Mouse (Mus musculus): ENCODE measurements around the gene Hc. TPM values are rescaled to one million over a fixed set of nuclear protein-coding genes. Genes with fewer than 3 reads are reported as not detected.
A peak's percentile ranks its signal among the peaks of the same experiment; 100 is the strongest.

Hc gene
- total and polyA plus RNA-seq, 3 experiments, result 0.06 TPM; not detected in 2

GRCm38 (mm10) chr2:35057243-35057642 is 4.0 kb downstream of the Hc start:
- intact Hi-C loops (cut with DNase I), result no loop called here
- no peak overlapping the region for H3K4me3 ChIP-seq

GRCm38 (mm10) chr2:35048851-35049250 is 12.4 kb downstream of the Hc start:
- Histone ChIP-seq H3K27ac (no peak overlapping the region), H3K4me3 (no peak overlapping the region), H3K36me3 (ENCODE audit: control insufficient read depth, insufficient read depth, low read length) (no peaks in the 10 kb centered on the region), H3K9ac (ENCODE audit: low read depth, low read length) (no peak overlapping the region), H3K27me3 (ENCODE audit: control insufficient read depth, insufficient read depth, low read length) (no peaks in the 10 kb centered on the region), H3K4me1 (ENCODE audit: control insufficient read depth, insufficient read depth, low read length) (no peaks in the 10 kb centered on the region), H3K79me2 (replicated peaks; ENCODE audit: control insufficient read depth, insufficient read depth, low read length) (no peaks in the 10 kb centered on the region)
- no peak for DNase-seq
- intact Hi-C loops (cut with DNase I), result no loop called here
- TF ChIP-seq POLR2A (IDR thresholded peaks at IDR 0.05; ENCODE audit: insufficient read depth, low read depth, low read length) (no peak), CTCF (IDR thresholded peaks at IDR 0.05) (peak; percentile 72), EP300 (IDR thresholded peaks at IDR 0.05; ENCODE audit: insufficient read depth, low read depth, low read length) (no peak)
- WGBS, result 33% methylated on average over 5 of the region's 5 CpGs

More at GRCm38 (mm10) chr2:35057243-35057642, 4.0 kb downstream of the Hc start:
- no peaks in the 10 kb centered on the region for H3K36me3 ChIP-seq (ENCODE audit: control insufficient read depth, insufficient read depth, low read length)
- no peaks in the 10 kb centered on the region for H3K27me3 ChIP-seq (ENCODE audit: control insufficient read depth, insufficient read depth, low read length)
- no peak overlapping the region for H3K27ac ChIP-seq
- no peak overlapping the region for H3K9ac ChIP-seq (ENCODE audit: low read depth, low read length)
- DNase-seq, result no peak
- no peaks in the 10 kb centered on the region for H3K4me1 ChIP-seq (ENCODE audit: control insufficient read depth, insufficient read depth, low read length)
- H3K79me2 ChIP-seq (replicated peaks; ENCODE audit: control insufficient read depth, insufficient read depth, low read length), result no peaks in the 10 kb centered on the region
- TF ChIP-seq POLR2A (IDR thresholded peaks at IDR 0.05; ENCODE audit: insufficient read depth, low read depth, low read length), result no peak
- TF ChIP-seq EP300 (IDR thresholded peaks at IDR 0.05; ENCODE audit: insufficient read depth, low read depth, low read length), result no peak
- no peak for TF ChIP-seq CTCF (IDR thresholded peaks at IDR 0.05)
- WGBS, result 75% methylated on average over 11 of the region's 11 CpGs

- no peak for DNase-seq
- Histone ChIP-seq H3K4me3 (no peak overlapping the region), H3K27ac (no peak overlapping the region), H3K79me2 (replicated peaks; ENCODE audit: control insufficient read depth, insufficient read depth, low read length) (no peaks in the 10 kb centered on the region), H3K9ac (ENCODE audit: low read depth, low read length) (no peak overlapping the region), H3K27me3 (ENCODE audit: control insufficient read depth, insufficient read depth, low read length) (no peaks in the 10 kb centered on the region), H3K4me1 (ENCODE audit: control insufficient read depth, insufficient read depth, low read length) (no peaks in the 10 kb centered on the region), H3K36me3 (ENCODE audit: control insufficient read depth, insufficient read depth, low read length) (no peaks in the 10 kb centered on the region)
- TF ChIP-seq CTCF (IDR thresholded peaks at IDR 0.05) (peak; percentile 78), POLR2A (IDR thresholded peaks at IDR 0.05; ENCODE audit: insufficient read depth, low read depth, low read length) (no peak)
- WGBS, result 62% methylated on average over 2 of the region's 2 CpGs
- intact Hi-C loops (cut with DNase I), result loop anchor here (2.0 kb wide), 1 partner anchor 64 kb away; the partner anchor contains the start of gene Cntrl
Measured at GRCm38 (mm10) chr2:35044956-35045355, 16.3 kb downstream of the Hc start.

GRCm38 (mm10) chr2:35038580-35039375 is 22.5 kb downstream of the Hc start:
- intact Hi-C loops (cut with DNase I), result no loop called here
- H3K4me3 ChIP-seq, result no peak overlapping the region
- no peak for DNase-seq
- no peaks in the 10 kb centered on the region for H3K27me3 ChIP-seq (ENCODE audit: control insufficient read depth, insufficient read depth, low read length)
- TF ChIP-seq EP300 (IDR thresholded peaks at IDR 0.05; ENCODE audit: insufficient read depth, low read depth, low read length) (no peak), CTCF (IDR thresholded peaks at IDR 0.05) (no peak), POLR2A (IDR thresholded peaks at IDR 0.05; ENCODE audit: insufficient read depth, low read depth, low read length) (no peak)
- no peaks in the 10 kb centered on the region for H3K79me2 ChIP-seq (replicated peaks; ENCODE audit: control insufficient read depth, insufficient read depth, low read length)
- no peaks in the 10 kb centered on the region for H3K36me3 ChIP-seq (ENCODE audit: control insufficient read depth, insufficient read depth, low read length)
- H3K9ac ChIP-seq (ENCODE audit: low read depth, low read length), result no peak overlapping the region
- WGBS, result 87% methylated on average over 9 of the region's 9 CpGs
- no peaks in the 10 kb centered on the region for H3K4me1 ChIP-seq (ENCODE audit: control insufficient read depth, insufficient read depth, low read length)
- H3K27ac ChIP-seq, result no peak overlapping the region

- DNase-seq, result no peak
- no peaks in the 10 kb centered on the region for H3K79me2 ChIP-seq (replicated peaks; ENCODE audit: control insufficient read depth, insufficient read depth, low read length)
- WGBS, result 62% methylated on average over 3 of the region's 3 CpGs
- intact Hi-C loops (cut with DNase I), result no loop called here
- H3K9ac ChIP-seq (ENCODE audit: low read depth, low read length), result no peak overlapping the region
- H3K4me3 ChIP-seq, result no peak overlapping the region
- H3K36me3 ChIP-seq (ENCODE audit: control insufficient read depth, insufficient read depth, low read length), result no peaks in the 10 kb centered on the region
- TF ChIP-seq POLR2A (IDR thresholded peaks at IDR 0.05; ENCODE audit: insufficient read depth, low read depth, low read length), result no peak
- TF ChIP-seq EP300 (IDR thresholded peaks at IDR 0.05; ENCODE audit: insufficient read depth, low read depth, low read length), result no peak
- no peak for TF ChIP-seq CTCF (IDR thresholded peaks at IDR 0.05)
- H3K27ac ChIP-seq, result no peak overlapping the region
- no peaks in the 10 kb centered on the region for H3K4me1 ChIP-seq (ENCODE audit: control insufficient read depth, insufficient read depth, low read length)
- H3K27me3 ChIP-seq (ENCODE audit: control insufficient read depth, insufficient read depth, low read length), result peaks cover 1% of the 10 kb centered on the region
Measured at GRCm38 (mm10) chr2:35024646-35025154, 36.5 kb downstream of the Hc start.

- no peak for DNase-seq
- Histone ChIP-seq H3K9ac (ENCODE audit: low read depth, low read length) (no peak overlapping the region), H3K4me1 (ENCODE audit: control insufficient read depth, insufficient read depth, low read length) (no peaks in the 10 kb centered on the region), H3K27ac (no peak overlapping the region), H3K79me2 (replicated peaks; ENCODE audit: control insufficient read depth, insufficient read depth, low read length) (no peaks in the 10 kb centered on the region), H3K4me3 (no peak overlapping the region), H3K27me3 (ENCODE audit: control insufficient read depth, insufficient read depth, low read length) (no peaks in the 10 kb centered on the region; the same call in 1 of the 2 replicates), H3K36me3 (ENCODE audit: control insufficient read depth, insufficient read depth, low read length) (no peaks in the 10 kb centered on the region)
- intact Hi-C loops (cut with DNase I), result no loop called here
- 80% methylated on average over 5 of the region's 5 CpGs for WGBS
- no peak for TF ChIP-seq CTCF (IDR thresholded peaks at IDR 0.05)
- no peak for TF ChIP-seq POLR2A (IDR thresholded peaks at IDR 0.05; ENCODE audit: insufficient read depth, low read depth, low read length)
- TF ChIP-seq EP300 (IDR thresholded peaks at IDR 0.05; ENCODE audit: insufficient read depth, low read depth, low read length), result no peak
Measured at GRCm38 (mm10) chr2:35021806-35022205, 39.4 kb downstream of the Hc start.
